Mouse (Mus musculus) layer of hippocampus, adult 9-11 months (tissue): ENCODE measurements around the gene Ackr3.
A peak's percentile ranks its signal among the peaks of the same experiment; 100 is the strongest.

ENCODE experiments used
- DNase-seq: peaks from one replicate; pipeline ENCODE4 v3.0.0; 2022

Ackr3 gene

GRCm38 (mm10) chr1:90231591-90232490 lies 28.1 kb downstream of the Ackr3 start:
- DNase-seq, result no peak

DNA sequence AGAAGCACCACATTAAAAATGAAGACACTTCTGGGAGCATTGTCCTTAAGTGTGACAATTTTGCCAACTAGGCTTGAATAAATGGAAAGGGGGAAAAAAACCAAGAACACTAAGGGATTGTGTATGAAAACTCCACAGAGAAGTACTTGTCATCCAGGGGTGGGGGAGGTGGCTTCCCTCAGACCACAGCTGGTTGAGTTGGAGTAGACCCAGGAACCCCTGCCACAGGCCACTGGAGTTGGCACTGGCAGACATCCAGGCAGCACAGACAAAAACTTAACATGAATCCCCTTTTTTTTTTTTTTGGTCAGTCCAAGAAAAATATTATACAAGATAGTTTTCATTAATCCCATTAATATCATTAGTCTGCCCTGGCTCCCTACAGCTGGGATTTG lies 28.7 kb downstream of the Ackr3 start:
- DNase-seq, result peak; percentile 49

DNA sequence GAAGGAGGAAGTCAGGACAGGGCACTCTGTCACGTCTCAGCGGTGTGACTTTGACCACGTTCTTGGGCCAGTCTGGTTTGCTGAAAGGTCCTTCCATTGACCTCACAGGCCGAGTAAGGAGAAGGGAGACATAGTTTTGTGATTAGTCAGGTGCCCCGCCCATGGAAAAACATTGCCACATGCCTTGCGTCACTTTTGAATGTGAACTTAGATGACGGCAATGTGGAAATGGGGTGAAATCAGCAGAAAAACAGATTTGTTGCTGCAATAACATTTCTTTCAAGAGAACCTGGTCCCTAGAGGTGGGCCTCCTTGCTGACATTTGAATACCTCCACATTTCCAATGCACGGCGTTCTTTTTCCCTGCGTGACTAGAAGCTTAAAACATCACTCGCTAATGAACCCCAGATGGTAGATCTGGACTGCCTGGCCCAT lies 30.9 kb downstream of the Ackr3 start:
- no peak for DNase-seq

GRCm38 (mm10) chr1:90236640-90237039 lies 32.9 kb downstream of the Ackr3 start:
- no peak for DNase-seq

- DNase-seq, result no peak
These were observed 34.5 kb downstream of the Ackr3 start for GRCm38 (mm10) chr1:90238095-90238888.

DNA sequence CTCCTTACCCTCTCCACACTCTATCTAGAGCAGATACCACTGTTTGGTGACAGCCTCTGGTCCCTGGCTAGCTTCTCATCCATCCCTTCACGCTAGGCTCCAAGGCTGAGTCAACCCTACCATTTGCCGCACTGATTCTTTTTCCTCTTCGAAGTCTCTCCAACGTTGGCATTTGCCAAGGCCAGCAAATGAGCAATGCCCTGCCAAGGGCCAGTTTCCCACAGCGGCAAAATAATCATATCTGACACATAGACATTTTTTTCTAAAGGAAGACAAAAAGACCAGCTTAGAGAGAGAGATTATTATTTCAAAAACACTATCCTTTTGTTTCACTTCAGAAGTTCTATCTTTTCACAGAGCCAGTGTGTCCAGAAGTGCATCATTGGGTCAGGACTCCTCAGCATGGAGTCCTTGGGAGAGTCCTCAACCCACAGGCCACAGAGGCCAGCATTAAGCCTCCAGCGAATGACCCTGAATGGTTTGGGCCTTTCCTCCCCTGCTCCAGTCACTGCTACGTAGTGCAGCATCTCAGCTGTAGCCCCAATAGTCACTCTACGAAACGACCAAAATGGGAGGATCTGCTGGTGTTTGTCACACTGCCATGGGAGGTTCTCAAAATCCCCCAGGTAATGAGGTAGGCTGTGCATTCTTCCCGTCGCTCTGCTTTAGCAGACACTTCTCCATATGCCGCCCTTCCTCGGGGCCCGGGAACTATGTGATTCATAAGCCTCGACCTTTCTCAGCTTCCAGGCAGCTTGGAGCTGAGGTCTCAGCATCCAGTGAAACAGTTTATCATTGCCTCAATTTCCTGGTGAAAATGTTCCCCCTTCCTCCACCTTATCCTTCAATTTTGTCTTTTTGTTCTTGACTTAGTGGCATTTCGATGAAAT lies 35.8 kb downstream of the Ackr3 start:
- DNase-seq, result no peak

DNA sequence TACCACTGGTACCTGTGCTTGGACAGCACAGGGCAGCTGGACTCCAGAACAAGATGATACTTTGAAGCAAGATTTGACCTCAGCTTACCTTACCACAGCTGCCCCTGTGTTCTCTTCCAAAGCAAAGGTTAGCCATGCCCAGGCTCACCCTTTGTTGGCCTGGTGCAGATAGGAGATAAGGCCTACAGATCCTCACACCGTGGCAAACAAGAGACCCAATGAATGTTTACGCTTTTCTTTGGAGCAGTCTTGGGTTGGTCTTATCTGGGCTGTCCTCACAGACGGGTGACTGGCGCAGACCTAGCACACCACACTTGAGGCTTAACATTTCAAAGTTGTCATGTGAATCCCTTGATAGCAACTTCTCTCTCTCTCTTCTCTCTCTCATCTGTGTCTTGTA lies 36.5 kb downstream of the Ackr3 start:
- DNase-seq, result no peak

DNA sequence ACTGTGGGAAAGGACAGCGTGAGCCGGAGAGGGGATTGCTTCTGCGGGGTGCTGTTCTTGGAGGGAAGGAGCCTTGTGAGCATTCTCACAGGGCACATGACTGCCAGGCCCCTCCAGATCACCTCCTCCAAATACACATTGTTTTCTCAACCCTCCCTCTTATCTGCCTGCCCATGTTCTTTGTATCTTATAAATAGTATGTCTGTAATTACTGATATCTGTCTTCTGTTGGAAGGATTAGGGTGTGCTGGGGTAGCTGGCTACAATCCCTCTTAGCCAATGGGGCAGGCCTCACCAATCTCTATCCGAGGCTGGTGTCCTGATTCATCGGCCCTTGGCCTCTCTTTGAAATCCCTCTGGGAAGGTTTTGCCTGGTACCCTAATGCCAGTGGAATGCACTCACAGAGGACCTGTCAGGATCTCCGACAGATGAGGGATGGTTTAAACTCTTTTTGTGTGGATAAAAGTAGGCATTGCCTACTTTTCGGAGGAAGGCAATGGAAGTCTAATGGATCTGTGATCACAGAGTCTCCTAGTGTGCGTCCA lies 38.7 kb downstream of the Ackr3 start:
- no peak for DNase-seq

DNA sequence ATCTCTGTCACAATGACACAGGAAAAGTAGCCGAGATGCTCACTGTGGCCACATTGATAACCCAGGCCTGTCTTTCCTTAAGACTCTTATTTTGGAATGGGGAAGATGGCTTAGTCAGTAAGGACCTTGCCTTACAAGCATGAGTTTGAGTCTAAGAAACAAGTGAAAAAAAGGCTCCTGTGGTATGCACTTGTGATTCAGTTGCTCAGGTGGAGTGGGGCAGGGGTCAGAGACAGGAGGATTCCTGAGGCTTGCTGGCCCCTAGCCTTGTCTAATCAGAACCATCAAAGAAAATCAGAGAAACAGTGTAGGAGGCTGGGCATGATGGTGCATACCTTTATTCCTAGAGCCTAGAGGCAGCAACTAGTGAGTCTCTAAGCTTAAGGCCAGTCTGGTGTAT lies 40.8 kb downstream of the Ackr3 start:
- DNase-seq, result no peak

DNA sequence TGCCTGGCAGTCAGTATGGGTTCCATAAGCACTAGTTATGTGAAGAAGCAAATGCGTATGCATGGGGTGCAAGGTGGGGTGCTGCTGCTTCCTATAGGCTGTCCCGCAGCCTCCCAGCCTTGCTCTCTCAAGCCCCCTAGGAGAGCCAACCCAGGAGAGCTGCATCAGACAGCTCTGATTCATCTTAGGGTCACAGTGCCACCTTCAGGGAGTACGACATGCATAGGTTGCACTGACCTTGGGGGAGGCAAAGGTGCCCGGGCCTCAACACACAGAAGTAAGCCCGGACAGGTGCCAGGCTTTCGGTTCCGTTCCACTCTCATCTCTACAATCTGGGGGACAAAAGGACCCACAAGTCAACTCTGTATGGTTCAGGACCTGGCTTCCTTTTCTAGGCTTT lies 41.8 kb downstream of the Ackr3 start:
- DNase-seq, result no peak

- DNase-seq, result no peak
These were observed 42.3 kb downstream of the Ackr3 start for GRCm38 (mm10) chr1:90246035-90246434.

DNA sequence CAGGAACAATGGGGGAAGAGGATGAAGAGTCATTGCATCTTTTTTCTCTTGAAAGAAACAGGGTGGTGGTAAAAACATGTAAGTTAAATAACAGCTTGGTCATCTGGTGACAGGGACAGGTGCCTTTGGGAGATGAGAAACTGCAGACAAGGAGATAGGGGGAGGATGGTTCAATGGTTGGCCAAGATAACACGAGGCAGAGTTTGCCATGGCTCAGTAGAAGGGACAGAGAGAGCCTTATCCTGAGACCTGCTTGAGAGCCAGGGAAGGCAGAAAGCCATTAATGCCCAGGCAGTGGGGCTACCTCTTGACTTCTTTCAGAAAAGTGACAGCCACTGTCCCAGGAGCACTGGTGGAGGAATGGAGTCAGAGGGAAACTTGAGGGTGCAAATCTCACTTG lies 43.0 kb downstream of the Ackr3 start:
- no peak for DNase-seq

DNA sequence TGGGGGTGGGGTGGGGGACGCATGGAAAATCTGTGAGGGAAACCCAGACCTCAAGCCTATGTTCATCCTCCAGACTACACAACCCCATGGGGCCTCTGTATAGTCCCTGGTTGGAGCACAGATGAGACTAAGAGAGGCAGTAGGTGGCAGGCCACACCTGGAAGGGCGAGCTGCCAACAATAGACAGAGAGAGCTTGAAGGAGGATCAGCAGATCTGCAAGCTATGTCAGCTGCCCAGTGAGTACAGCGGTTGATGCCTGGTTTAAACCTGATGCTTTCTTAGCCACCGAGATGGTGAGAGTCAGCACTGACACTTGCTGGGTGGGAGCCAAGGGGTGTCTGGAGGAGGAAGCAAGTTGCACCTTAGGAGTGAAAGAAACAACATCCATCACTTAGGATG lies 43.5 kb downstream of the Ackr3 start:
- no peak for DNase-seq

- DNase-seq, result no peak
These were observed 44.2 kb downstream of the Ackr3 start for GRCm38 (mm10) chr1:90247756-90248541.

DNA sequence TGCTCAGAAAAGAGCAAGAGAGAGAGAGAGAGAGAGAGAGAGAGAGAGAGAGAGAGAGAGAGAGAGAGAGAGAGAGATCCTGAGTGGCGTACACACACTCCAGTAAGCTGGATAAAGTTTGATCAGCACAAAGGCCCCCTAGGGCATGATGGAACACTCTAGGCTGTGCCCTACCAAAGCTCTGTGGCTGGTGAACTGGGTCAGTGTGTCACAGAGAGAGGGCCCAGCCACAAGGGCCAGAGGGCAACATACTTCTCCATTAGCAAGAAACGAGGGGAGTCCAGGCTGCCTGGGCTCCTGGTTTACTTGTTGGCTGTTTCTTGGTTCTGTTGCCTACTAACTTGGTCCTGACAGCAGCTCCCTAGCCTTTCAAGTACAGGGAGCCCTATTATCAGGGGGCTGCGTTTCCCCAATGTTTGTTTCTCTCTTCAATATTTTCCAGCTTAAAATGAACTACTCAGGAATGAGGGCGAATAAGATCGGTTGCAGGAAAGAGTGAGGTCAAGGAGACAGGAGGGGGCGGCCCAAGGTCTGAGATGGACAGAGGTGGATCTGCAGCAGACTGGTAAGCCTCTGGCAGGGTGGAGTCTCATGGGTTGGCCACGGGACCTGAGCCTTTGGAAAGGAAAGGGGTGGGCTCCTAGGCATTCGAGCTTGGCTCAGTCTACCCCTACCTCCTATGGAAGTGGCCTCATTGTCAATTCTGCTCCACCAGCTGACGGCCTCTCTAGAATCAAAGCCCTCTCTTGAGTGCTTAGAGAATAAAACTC lies 45.4 kb downstream of the Ackr3 start:
- DNase-seq, result no peak

DNA sequence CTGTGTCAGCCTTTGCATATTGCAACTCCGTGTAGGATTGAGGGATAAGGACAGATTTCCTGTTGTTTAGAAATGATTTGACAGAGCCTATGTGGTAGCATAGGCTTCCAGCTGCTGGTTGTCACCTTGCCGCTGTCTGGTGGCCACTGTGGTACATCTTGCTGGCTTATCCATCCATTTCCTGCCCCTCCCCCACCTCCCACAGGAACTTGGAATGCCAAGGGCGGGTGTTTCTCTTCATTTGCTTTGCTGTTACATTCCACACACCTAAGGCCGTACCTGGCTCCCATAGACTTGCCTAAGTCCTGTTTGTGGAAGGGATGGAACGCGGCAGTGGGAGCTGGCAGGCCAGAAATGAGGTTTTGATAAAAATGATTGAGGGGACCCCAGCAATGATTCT lies 46.6 kb downstream of the Ackr3 start:
- no peak for DNase-seq

GRCm38 (mm10) chr1:90251156-90251555 lies 47.4 kb downstream of the Ackr3 start:
- no peak for DNase-seq

- DNase-seq, result no peak
These were observed 49.7 kb downstream of the Ackr3 start for GRCm38 (mm10) chr1:90253465-90253864.

DNA sequence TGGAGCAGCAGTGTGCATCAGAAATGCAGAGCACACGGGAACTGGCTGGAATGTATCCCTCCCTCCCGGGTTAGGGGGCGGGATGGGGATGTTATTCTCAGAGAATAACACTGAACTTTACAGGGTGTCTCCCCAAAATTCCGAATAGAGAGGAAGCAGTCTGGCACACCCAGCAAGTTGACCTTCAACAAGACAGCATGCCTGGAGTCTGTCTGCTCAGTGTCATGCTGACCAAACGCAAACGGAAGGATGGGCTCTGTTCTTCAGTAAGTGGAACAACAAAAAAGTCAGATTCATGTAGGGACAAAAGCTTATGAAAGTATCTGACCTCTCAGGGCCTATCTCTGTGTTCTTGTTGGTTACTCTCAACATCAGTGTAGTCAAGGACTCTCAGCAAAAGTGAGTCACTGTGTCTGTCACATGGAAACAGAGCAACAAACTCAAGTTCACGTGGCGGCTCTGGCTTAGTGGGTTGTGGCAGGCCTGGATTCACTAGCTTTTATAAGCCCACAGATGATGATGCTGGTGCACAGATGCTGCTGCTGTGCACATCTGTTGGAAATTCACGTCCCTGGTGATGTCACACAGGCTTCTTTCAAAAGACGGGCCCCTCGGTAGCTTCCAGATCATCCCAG lies 54.6 kb downstream of the Ackr3 start:
- no peak for DNase-seq
